Mouse (Mus musculus): Measurements from ENCODE around the gene Gm3298.
"Not testable (repeated sequence)": the region's sequence is repeated elsewhere in the genome, so short reads cannot be mapped to it uniquely, and the experiment has no call there.

Gene Gm3298

GRCm38 (mm10) chr14:5015591-5015990 lies at the start of gene Gm3298:
Gm3298 (plus strand) TSS chr14:5015891.
- not testable (repeated sequence) for DNase-seq

- DNase-seq = not testable (repeated sequence)
These were observed 32.1 kb upstream of the Gm3298 start, which contains the start of gene Gm8297 for GRCm38 (mm10) chr14:4983635-4984034. Gm8297 (plus strand) TSS chr14:4983935.

GRCm38 (mm10) chr14:5050329-5050728 lies 34.6 kb downstream of the Gm3298 start, which contains the start of gene 4930555G01Rik:
4930555G01Rik (plus strand) TSS chr14:5050629.
- not testable (repeated sequence) for DNase-seq

All from kidney, adult 8-10 months (tissue).